Mouse (Mus musculus) neural tube, embryonic 10.5 days (tissue): ENCODE results near the gene Casp2.

Experiments used
- DNase-seq: peaks from one replicate; pipeline ENCODE4 v3.0.0-alpha.2; 2017; ENCODE audit warnings: low spot score; ENCODE audit errors: extremely low spot score

Casp2 gene

GRCm38 (mm10) chr6:42276151-42276550, 11.4 kb downstream of the Casp2 start:
- no peak for DNase-seq

- DNase-seq: no peak
These were observed 18.2 kb downstream of the Casp2 start for GRCm38 (mm10) chr6:42282865-42283528.

GRCm38 (mm10) chr6:42286448-42286847, 21.7 kb downstream of the Casp2 start, which contains the start of gene Clcn1:
Gene Clcn1 (plus strand): TSS chr6:42286685.
- DNase-seq: no peak

- no peak for DNase-seq
These were observed 22.8 kb downstream of the Casp2 start for GRCm38 (mm10) chr6:42287562-42287961.

GRCm38 (mm10) chr6:42293327-42293726, 28.5 kb downstream of the Casp2 start:
- no peak for DNase-seq

GRCm38 (mm10) chr6:42295549-42296094, 30.8 kb downstream of the Casp2 start:
- no peak for DNase-seq

GRCm38 (mm10) chr6:42299362-42299761, 34.6 kb downstream of the Casp2 start:
- DNase-seq: no peak

GRCm38 (mm10) chr6:42309816-42310378, 45.1 kb downstream of the Casp2 start:
- DNase-seq: no peak

GRCm38 (mm10) chr6:42310427-42311053, 45.8 kb downstream of the Casp2 start:
- no peak for DNase-seq

GRCm38 (mm10) chr6:42318293-42318692, 53.5 kb downstream of the Casp2 start:
- no peak for DNase-seq

- peak; percentile 66 for DNase-seq
These were observed 58.7 kb downstream of the Casp2 start for GRCm38 (mm10) chr6:42323371-42324066.

GRCm38 (mm10) chr6:42324067-42324481, 59.3 kb downstream of the Casp2 start:
- DNase-seq: peak; percentile 60

GRCm38 (mm10) chr6:42324482-42325267, 59.9 kb downstream of the Casp2 start, which contains the start of gene Fam131b:
Gene Fam131b (minus strand): TSS chr6:42324643.
- peak; percentile 74 for DNase-seq

GRCm38 (mm10) chr6:42325268-42325609, 60.5 kb downstream of the Casp2 start:
- DNase-seq: peak; percentile 87

- no peak for DNase-seq
These were observed 61.7 kb downstream of the Casp2 start for GRCm38 (mm10) chr6:42326509-42326908.

- no peak for DNase-seq
These were observed 64.0 kb downstream of the Casp2 start for GRCm38 (mm10) chr6:42328757-42329156.

- no peak for DNase-seq
These were observed 65.4 kb downstream of the Casp2 start for GRCm38 (mm10) chr6:42330216-42330615.

- DNase-seq: no peak
These were observed 66.2 kb downstream of the Casp2 start for GRCm38 (mm10) chr6:42330946-42331345.
